Comparison of ENCODE assay signal across 20 mouse cellular contexts in genomic region chrX:145089802-145090201, GRCm38 (mm10).
A peak's percentile ranks its signal among the peaks of the same experiment; 100 is the strongest.
DNase-seq lines count a peak whose midpoint lies in the region; ATAC-seq and TF ChIP-seq lines count a peak whose summit lies in the region.
"Had no signal": no experiment of that assay in that cellular context is flagged by ENCODE, and none has a peak within 500 bp of the region (broad histone marks: within the 10 kb centered on the region; RNA-seq: fewer than 3 reads in every experiment).

No protein-coding gene starts in this region.

- no peak overlapping the region for H3K9ac ChIP-seq in forebrain, postnatal 0 days
- H3K9ac ChIP-seq: forebrain, embryonic 15.5 days; hindbrain, embryonic 15.5 days had no signal

- ATAC-seq in forebrain, postnatal 0 days, result no peak
- ATAC-seq: forebrain, embryonic 15.5 days; intestine, embryonic 16.5 days had no signal

- no peaks in the 10 kb centered on the region for H3K27me3 ChIP-seq in kidney, adult 2 months (replicated peaks; ENCODE audit: control insufficient read depth, insufficient read depth, low read length)
- no peaks in the 10 kb centered on the region for H3K27me3 ChIP-seq in forebrain, postnatal 0 days (ENCODE audit: insufficient read depth, low read length)
- H3K27me3 ChIP-seq: forebrain, embryonic 15.5 days; hindbrain, embryonic 15.5 days had no signal

- DNase-seq in adrenal gland, adult 2 months, result peak; percentile 2
- no peak for DNase-seq in adrenal gland, adult (ENCODE audit: inconsistent age in 2 of 2, low spot score in 1 of 2)
- peak; percentile 0 for DNase-seq in kidney, adult 2 months
- no peak for DNase-seq in kidney, postnatal 25 days
- peak; percentile 4 for DNase-seq in 3T3-L1 (ENCODE audit: low read depth, low spot score)
- peak; percentile 26 for DNase-seq in brain, embryonic 14.5 days (ENCODE audit: low read depth)
- no peak for DNase-seq in heart, postnatal 36 days
- no peak for DNase-seq in forebrain, postnatal 0 days
- DNase-seq: cerebellum, adult 8-10 months; gastrocnemius, postnatal 36 days; kidney, postnatal 10 days; liver; lung, adult 18-20 months; lung, postnatal 36 days; thymus, postnatal 25 days had no signal

- intact Hi-C loops in heart, postnatal 36 days (cut with DNase I), result no loop called here

- H3K4me1 ChIP-seq in kidney, adult 2 months (ENCODE audit: control insufficient read depth, insufficient read depth, low read length), result no peaks in the 10 kb centered on the region
- H3K4me1 ChIP-seq in forebrain, postnatal 0 days (ENCODE audit: insufficient read depth), result no peaks in the 10 kb centered on the region
- H3K4me1 ChIP-seq: forebrain, embryonic 15.5 days; hindbrain, embryonic 15.5 days had no signal

- H3K4me3 ChIP-seq in kidney, adult 2 months (ENCODE audit: insufficient read depth, low read depth, low read length), result no peak overlapping the region
- H3K4me3 ChIP-seq in forebrain, postnatal 0 days (ENCODE audit: low read depth, low read length), result no peak overlapping the region
- H3K4me3 ChIP-seq: forebrain, embryonic 15.5 days; hindbrain, embryonic 15.5 days had no signal

- H3K27ac ChIP-seq in kidney, adult 2 months (ENCODE audit: insufficient read depth, low read depth, low read length), result no peak overlapping the region
- H3K27ac ChIP-seq in forebrain, postnatal 0 days (ENCODE audit: low read depth, low read length), result no peak overlapping the region
- H3K27ac ChIP-seq: forebrain, embryonic 15.5 days; hindbrain, embryonic 15.5 days had no signal

- H3K4me2 ChIP-seq in forebrain, postnatal 0 days (ENCODE audit: low read depth), result no peak overlapping the region
- H3K4me2 ChIP-seq: forebrain, embryonic 15.5 days; heart, embryonic 11.5 days; hindbrain, embryonic 15.5 days had no signal

- no peak for TF ChIP-seq POLR2A in kidney, adult 2 months (IDR thresholded peaks at IDR 0.05; ENCODE audit: low read depth, low read length)
- TF ChIP-seq POLR2A in brain, embryonic 14.5 days (IDR thresholded peaks at IDR 0.05; ENCODE audit: borderline replicate concordance, extremely low read depth, insufficient read depth, insufficient read length, poor library complexity, severe bottlenecking), result no peak

- H3K9me3 ChIP-seq in forebrain, postnatal 0 days (ENCODE audit: low read length), result no peaks in the 10 kb centered on the region
- H3K9me3 ChIP-seq: forebrain, embryonic 15.5 days; G1E; hindbrain, embryonic 15.5 days had no signal

- no peak for TF ChIP-seq CTCF in kidney, adult 2 months (conservative IDR thresholded peaks at IDR 0.05; ENCODE audit: insufficient read depth, insufficient read length, low read depth, low read length)
- no peak for TF ChIP-seq CTCF in brain, embryonic 14.5 days (IDR thresholded peaks at IDR 0.05; ENCODE audit: borderline replicate concordance, extremely low read depth, insufficient read depth, insufficient read length)
- no peak for TF ChIP-seq CTCF in forebrain, postnatal 0 days (IDR thresholded peaks at IDR 0.05; ENCODE audit: low read depth)

- H3K36me3 ChIP-seq in kidney, adult 2 months (ENCODE audit: control insufficient read depth, insufficient read depth, low read length), result no peaks in the 10 kb centered on the region
- no peaks in the 10 kb centered on the region for H3K36me3 ChIP-seq in forebrain, postnatal 0 days (ENCODE audit: insufficient read depth)
- H3K36me3 ChIP-seq: forebrain, embryonic 15.5 days; G1E; hindbrain, embryonic 15.5 days had no signal

Comparison
In these comparisons a context has a peak if more than half of its experiments do, and no peak if none do; other contexts are left out.
1. DNase-seq: peak in adrenal gland, adult 2 months (single experiment), kidney, adult 2 months (single experiment), 3T3-L1 (single experiment) and brain, embryonic 14.5 days (single experiment); none in adrenal gland, adult (0 of 2), kidney, postnatal 25 days (0 of 2), heart, postnatal 36 days (0 of 2) and forebrain, postnatal 0 days (single experiment).